Mouse (Mus musculus) kidney, postnatal 4 days (tissue): ENCODE data around the gene Megf11.

Experiments used
- DNase-seq, 2 experiments: peaks; one replicate each; pipeline ENCODE4 v3.0.0; 2021; ENCODE audit warnings: mixed read lengths in 2 of 2

The Megf11 gene

DNA sequence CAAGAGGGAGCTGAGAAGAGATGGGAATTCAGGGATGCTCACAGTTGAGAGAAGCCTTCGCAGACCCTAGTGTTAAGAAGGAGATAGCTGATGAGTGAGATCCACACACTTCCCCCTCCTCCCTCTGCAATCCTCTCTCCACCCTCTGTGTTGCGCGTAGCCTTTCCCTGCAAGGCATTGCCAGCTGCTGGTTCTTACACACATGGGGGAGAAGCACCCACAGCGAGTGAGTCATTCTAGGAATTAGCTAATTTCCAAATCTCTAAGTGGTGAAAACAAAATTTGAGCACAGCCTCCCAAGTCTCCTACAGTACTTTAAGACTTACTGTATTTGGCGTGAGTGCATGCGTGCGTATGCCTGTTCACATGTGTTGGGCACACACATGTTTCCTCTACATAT lies 142.6 kb downstream of the Megf11 start:
- DNase-seq, result no peak

DNA sequence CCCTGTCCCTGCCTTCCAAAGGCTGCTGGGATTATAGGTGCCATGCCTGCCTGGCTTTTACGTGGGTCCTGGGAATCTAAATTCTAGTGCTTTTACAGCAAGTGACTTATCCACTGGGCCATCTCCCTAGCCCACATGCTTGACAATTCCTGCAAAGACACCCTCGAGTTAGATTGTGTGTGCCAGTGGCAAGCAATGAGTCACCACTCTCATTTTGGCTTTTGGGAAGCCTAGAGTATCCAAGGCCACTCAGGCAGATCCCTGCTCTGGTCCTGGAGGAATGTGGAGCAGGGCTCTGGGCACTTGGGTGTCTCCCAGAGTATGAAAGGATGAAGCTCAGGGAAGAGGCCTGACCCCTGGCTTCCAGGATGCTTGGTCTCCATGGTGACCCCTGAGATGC lies 143.2 kb downstream of the Megf11 start:
- DNase-seq, result no peak

DNA sequence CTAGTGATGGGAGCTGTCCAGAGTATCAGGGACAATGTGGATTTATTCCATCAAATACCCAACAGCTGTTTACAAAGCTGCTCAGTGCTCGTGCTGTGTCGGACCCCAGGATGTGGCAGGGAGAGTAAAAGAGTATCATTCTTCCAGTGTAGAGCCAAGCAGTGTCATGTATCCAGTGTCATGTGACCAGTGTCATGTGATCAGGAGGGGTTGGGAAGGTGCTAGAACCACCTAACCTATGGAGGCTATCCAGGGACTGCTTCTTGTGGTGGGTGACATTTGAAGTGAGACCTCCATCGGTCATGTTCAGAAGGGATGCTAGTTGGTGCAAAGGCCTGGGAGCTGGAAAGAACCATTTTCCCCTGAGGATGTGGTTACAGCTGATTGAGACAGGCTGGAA lies 146.5 kb downstream of the Megf11 start:
- peak; percentile 27 to 30 for DNase-seq

DNA sequence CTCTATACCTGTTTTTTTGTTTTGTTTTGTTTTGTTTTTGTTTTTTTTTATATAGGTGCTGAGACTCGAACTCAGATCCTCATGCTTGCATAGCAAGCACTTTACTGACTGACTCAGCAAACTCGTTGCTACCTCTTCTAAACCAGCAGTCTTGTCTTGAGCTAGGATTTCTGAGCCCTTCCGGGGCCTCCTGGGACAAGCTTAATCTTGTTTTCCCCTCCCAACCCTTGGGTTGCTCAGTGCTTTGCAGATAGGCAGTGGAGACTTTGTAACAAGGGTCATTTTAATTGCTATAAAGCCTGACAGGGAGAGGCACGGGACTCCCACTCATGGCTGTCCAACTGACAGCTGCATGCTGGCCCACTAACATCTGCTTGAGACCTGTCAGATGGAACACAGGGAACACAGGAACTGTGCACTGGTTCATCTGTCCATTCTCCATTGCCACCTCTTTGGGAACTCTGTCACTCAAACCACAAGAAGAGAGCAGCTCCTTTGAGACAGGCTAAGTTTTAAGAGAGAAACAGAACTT lies 147.4 kb downstream of the Megf11 start:
- DNase-seq, result peak; percentile 33 to 35

DNA sequence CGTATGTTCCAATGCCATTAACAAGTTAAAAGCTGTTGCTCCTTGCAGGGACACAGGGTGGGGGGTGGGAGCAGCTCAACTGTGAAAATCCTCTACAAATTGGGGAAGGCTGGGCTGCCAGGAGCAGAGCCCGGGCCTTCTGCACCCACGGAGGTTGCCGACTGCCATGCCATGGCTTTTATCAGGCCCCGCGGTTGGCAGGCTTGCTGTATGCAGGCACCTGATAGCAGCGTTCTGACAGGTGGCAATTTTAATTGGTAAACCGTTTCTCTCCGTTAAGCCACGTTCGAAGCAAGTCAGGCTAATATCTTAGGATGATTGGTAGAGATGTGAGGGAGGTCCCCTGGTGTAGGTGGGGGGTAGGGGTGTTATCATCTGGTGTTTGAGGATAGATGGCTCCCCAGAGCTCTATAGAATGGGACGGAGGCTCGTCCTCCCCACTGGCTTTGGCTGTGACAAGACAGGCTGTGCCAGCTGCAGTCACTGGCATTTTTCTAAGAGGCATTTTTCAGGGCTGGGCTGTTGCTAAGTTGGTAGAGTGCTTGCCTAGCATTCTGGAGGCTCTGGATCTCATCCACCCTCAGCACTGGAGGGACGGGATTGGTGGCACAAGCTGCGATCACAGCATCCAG lies 148.2 kb downstream of the Megf11 start:
- peak in 1 of 2 experiments; percentile 35 for DNase-seq

DNA sequence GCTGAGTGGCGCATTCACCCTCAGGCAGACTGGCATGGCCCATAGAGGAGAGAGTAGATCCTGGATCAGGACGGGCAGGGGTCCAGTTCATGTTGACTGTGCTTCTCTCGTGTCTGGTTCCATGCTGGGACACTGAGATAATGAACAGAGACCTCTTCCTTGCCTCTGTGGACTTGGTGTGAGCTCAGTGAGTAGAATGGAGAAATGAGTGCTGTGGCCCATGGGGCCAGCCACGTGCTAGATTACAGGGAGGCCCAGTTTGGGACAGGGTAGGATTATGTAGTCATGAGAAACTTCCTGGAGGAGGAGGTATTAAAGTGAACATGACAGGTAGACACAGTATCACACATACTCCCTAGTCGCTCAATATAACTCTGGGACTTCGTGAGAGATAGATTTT lies 148.9 kb downstream of the Megf11 start:
- DNase-seq, result no peak

DNA sequence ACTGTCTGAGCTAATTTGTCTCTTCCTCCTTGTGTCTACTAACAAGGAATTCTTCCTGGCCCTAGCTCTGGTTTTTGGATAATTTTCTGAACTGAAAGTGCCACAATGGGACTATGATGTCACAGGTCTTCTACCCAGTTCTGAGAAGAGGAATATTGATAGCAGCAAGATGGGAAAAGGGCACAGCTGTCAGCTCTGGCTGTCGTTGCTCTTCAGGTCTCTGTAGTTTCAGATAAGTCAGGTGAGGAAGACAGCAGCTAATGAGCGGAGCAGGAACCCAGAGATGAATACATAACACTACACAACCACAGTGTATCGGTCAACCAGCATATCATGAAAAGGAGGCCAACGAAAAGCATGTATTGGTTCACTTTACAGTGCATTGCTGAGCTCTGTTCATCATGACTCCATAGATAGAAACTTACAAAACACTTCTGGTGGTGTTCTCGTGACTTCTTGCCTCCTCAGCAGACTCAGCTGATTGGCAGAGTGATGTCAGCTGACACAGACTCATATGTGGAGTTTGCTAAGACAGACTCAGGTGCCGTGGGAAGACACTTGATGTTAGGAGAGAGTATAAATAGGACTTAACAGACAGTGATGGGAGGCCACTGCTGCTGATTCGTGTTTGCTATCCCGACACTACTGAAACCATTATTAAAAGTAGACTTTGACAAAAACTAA lies 149.6 kb downstream of the Megf11 start:
- no peak for DNase-seq

DNA sequence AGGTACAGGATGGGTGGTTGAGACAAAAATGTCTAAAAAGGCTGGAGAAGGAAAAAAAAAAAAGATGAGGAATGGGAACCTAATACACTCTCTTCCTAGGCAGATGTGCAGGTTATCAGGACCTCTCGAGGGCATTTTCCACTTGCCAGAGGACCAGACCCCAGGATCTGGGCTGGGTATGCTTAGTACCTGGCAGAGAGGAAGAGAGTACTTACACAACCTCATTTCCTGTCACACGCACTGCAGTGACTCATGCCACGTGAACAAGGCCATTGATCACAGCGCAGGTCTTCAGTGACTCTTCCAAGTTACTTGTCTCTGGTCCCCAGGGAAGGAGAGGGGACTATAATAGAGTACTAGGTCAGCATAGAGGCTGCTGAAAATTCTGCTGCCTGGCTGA lies 152.4 kb downstream of the Megf11 start:
- DNase-seq, result no peak

DNA sequence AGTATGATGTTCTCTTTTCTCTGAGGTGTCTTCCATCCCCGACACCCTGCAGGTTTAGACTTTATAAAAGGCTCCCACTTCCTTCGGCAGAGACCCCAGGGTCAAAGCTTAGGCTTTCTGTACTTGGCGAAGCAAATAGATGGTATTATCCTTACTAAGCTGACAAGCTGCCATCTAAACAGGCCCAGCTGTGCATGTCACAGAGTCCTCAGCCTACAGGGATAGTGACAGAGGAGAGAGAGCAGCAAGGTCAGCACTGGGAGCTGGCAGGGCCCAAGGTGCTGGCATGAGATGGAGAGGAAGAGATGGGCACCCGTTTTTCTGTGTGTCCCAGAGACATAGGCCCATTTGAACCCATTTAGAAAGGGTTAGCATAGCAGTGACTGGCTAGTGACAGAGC lies 156.8 kb downstream of the Megf11 start:
- DNase-seq, result no peak

DNA sequence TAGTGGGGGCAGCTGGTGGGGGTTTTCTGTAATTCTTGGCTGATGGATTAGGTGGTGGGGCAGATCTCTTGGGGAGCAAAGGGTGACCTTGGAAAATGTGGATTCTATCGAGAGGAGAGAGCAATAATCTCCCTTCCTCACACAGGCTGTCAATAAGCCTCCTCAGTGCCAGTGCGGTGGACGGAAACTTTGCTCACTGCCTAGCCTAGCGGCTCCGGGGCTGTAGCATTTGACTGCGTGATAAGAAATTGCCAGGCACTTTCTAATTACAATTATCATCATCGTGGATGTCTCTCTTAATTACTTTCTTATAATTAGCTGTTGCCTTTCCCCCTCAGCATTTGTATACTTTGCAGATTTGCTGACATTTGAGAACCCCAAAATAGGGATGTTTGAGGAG lies 157.7 kb downstream of the Megf11 start:
- no peak for DNase-seq

DNA sequence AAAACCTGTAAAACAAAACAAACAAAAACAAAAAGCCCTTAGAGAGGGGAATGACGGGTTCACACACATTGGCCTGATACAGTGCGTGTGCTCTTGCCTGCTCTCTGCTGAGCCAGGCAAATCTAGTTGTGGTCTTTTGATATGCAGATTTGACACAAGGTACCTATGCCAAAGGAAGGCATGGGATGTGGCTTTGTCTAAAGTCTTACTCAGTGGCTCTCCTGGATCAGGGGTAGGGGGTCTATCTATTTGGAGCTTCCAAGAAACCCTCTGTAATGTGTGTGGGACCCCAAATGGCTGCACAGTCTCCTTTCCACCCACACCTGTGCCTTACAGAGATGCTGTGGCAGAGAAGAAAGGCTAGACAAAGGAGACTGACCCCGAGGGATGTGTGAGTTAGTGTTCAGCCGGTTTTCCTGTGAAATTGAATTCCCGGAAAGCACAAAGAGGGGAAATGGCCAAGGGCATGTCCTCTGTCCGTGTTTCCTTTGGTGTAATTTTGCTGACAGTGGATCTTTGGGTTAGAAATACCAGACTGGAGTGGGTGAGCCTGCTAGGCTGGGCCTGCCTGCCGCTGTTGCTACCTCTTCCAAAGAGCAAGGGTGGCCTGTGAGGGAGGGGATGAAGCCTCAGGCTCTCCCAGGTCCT lies 161.0 kb downstream of the Megf11 start:
- DNase-seq, result peak in 1 of 2 experiments; percentile 24

DNA sequence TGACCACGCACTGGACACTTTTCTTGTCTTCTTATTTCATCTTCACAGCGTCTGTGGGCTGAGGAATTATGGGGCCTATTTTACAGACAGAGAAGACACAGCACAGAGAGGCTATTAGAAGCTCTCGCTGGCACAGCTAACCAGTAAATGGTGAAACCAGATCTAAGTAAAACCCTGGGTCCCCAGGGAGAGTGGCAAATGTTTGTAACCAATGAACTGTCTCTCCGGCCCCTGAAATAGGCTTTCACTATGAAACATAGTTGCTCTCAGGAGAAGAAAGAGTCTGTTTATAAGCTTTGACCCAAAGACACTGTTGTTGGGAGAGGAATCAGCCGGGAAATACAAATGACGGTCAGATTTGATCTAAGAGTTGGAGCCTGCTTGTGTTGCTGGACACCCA lies 162.9 kb downstream of the Megf11 start:
- no peak for DNase-seq

DNA sequence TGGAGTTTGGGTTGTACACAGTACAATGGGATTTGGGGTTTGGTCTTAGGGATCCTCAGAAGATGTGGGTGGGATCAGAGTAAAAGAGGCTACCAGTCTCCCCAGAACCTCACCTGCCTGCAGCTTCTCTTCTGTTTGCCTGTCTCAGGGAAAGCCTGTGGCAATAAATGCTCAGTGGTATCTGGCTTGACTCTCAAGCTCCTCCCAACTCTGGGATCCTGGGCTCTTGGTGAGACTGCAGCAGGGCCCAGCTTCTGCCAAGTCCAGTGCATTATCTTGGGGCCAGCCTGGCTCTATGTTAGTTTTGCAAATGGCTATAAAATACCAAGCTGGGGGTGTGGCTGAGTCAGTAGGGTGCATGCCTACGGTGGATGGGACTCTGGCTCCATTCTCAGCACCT lies 165.9 kb downstream of the Megf11 start:
- DNase-seq, result no peak

DNA sequence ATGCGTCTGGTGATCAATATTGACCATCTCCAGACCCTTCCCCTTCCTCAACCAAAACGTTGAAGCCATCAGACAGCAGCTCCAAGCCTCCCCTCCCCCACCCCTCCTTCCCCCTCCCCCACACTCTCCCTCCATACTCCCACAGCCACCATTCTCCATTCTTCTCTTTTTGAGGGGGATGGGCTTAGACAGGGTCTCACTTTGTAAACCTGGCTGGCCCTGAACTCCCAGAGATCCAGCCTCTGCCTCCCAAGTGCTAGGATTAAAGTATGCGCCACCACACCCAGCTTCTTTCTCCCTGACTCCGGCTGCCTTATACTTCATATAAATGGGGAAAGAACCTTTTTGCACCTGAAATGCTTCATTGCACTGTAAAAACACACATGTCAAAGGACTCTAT lies 166.6 kb downstream of the Megf11 start:
- DNase-seq, result no peak

DNA sequence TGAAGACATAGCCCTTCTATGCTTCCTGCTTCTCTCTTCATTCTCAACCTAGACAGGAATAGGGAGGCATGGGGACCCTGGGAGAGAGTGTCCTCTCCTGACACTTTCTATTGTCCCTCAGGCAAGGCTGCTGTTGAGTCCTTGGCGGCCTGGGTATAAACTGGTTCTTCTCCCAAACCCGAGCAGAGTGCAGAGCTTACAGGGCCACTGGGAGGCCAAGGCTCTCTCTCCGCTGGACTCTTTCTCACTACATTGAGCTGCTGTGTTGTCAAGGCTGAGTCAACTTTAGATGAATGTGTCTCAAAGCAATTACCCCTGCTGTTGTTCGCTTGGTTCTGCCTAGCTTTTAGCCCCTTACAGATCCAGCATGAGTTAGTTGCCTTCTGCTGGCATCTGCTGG lies 168.0 kb downstream of the Megf11 start:
- DNase-seq, result no peak

DNA sequence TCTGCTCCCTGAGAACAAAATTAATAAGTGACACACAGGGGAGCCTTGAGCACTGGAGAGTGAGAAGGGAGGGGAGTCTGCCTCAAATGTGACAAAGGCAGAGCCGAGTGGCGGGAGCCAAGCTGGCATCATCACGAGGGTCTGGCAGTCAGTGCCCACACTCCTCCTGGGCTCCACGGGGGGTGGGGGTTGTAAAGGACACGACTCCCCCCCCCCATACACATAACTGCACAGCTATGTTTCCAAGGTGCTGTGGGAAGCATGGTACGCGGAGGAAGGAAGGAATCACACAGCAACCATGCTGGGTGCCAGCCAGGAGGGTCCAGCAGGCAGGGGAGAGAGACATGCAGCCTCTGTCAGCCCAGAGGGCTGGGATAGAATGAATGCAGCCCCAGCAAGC lies 170.2 kb downstream of the Megf11 start:
- DNase-seq, result no peak

DNA sequence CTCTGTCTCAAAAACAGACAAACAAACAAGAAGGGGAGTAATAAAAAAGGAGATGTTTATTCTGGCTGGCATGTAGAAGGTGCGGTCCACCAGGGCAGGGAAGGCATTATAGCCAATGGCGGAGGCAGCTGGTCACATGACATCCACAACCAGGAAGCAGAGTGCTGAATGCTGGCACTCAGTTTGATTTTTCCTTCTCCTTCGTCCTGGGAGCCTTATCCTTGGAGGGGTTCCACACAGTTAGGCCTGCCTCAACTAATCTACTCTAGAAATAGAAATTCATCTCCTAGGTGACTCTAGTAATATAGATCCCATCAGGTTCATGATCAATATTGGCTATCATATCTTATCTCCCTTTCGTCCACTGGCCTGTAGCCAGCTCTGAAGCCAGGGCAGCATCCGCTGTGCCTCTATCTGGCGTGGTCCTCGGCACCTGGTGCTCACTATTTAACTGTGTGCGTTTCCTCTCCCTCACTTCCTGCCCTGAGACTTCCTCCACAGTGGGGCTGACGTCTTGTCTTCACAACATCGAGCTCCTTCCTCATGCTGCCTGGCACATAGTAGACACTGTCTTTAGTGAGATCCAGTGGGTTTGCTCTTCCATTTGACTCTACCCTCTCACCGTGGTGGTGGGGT lies 171.8 kb downstream of the Megf11 start:
- DNase-seq, result no peak

DNA sequence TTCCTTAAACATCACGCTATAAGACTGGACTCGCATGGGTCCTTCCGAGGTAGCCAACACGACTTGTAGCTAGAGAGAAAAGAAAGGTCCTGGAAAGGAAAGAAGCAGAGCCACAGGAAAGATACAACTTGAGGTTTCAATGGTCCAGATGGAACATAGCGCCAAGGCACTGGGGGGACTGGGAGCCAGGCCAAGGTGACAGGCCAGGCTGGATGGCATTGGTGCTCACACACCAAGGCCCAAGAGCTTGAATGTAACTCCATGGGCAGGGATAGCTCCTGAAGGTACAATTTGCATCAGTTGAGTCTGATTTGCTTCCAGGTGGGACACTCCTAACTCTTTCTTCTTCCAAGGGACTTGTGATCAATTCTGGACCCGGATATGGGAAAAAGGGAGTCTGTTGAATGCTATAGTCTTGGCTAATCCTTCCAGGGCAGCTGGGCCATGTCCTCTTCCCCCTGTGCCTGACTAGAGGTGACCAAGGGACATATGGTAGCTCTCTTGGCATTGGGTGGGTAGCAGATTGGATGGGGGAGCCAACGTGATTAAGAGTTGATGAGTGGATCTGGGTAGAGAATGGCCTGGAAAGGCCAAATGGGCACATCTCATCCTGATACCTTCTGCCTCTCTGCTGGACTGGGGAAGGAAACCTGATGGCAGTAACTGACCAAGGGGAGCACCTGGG lies 172.6 kb downstream of the Megf11 start:
- no peak for DNase-seq

DNA sequence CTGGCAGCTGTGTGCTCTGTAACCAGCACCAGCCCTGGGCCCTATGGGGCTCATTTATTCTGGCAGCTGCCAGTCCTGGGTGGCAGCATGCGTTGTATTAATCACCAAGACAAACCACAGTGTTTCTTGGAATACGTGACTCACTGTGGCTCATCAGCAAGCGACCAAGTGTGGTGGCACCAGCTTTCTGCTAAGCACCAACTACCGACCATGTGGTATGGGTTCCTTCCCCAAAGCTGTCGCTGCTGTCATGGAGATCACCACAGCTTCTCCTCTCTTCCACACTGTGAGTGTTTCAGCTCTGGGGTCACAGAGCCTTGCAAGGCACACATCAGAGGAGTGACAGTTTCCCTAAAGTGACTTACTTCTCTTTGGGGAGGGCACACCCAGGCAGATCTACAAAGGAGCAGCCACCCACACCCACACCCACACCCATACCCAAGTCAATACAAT lies 178.9 kb downstream of the Megf11 start:
- no peak for DNase-seq

DNA sequence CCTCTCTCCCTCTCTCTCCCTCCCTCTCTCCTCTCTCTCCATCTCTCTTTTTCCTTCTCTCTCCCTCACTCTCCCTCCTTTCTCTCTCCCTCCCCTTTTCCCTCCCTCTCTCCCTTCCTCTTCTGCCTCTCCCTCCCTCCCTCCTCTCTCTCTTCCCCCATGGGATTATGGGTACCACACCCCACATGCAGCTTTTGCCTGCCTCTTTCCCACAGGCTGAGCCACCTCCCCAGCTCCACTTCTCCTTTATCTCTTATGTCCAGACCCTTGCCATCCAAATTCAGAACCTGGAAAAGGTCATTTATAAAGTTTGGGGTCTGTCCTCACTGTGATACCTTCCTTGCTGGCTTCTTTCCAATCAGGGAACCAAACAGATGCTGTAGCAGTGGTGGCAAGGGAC lies 180.5 kb downstream of the Megf11 start:
- DNase-seq, result no peak

DNA sequence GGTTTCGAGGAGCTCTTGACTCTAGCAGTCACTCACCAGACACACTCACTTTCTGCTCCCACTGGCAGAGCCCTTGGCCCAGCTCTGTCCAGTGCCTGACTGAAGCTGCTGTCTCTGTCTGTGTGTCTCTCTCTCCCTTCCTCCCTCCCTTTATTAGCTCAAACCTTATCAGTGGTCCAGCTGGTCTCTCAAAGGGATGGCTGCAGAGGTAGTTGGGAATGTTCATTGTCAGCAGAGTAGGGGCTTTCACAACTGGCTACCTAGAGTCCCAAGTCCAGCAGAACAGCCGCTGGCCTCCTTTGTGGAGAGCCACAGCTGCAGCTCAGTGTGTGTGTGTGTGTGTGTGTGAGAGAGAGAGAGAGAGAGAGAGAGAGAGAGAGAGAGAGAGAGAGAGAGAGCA lies 180.9 kb downstream of the Megf11 start:
- no peak for DNase-seq

DNA sequence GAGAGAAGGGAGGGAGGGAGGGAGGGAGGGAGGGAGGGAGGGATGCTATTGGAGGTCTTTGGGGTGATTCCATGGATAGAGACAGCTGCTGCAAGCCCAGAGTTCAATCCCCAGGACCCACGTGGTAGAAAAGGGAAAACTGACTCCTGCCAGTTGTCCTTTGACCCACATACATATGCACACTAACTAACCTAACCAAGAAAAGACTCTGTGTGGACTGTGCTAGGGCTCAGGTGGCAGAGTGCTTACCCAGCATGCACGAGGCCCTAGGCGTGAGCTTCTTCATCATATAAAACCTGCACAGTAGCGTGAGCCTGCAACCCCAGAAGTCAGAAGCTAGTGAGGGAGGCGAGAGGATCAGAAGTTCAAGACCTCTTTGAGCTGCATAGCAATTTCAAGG lies 182.1 kb downstream of the Megf11 start:
- DNase-seq, result no peak
